Mouse (Mus musculus): Measurements from ENCODE around the gene Timp3.
"Not testable (repeated sequence)": the region's sequence is repeated elsewhere in the genome, so short reads cannot be mapped to it uniquely, and the experiment has no call there.

The Timp3 gene

GRCm38 (mm10) chr10:86346235-86346840 is 46.2 kb downstream of the Timp3 start:
- no peak for DNase-seq (ENCODE audit: low read depth, low spot score)

- no peak for DNase-seq (ENCODE audit: low read depth, low spot score)
Observed at GRCm38 (mm10) chr10:86351287-86351686, 51.1 kb downstream of the Timp3 start.

DNA sequence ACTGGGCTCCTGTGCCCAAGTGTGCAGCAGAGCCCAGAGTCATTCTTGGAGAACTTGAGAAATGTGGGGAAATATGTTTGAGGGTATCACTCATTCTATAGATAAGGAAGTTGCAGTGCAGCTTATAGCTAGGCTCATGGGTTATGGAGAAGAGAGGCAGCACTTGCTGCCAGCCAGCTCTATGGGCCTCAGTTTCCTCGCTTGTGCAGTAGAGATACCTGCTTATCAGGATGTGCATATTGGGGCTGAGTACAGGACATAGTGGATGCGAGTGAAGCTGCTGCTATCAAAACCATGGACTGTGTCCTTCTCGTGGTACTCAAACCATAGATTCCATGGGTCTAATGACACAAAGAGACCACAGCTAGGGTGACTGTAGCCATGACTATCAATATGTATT is 52.3 kb downstream of the Timp3 start:
- no peak for DNase-seq (ENCODE audit: low read depth, low spot score)

GRCm38 (mm10) chr10:86356819-86357563 is 56.8 kb downstream of the Timp3 start:
- peak; percentile 46 for DNase-seq (ENCODE audit: low read depth, low spot score)

DNA sequence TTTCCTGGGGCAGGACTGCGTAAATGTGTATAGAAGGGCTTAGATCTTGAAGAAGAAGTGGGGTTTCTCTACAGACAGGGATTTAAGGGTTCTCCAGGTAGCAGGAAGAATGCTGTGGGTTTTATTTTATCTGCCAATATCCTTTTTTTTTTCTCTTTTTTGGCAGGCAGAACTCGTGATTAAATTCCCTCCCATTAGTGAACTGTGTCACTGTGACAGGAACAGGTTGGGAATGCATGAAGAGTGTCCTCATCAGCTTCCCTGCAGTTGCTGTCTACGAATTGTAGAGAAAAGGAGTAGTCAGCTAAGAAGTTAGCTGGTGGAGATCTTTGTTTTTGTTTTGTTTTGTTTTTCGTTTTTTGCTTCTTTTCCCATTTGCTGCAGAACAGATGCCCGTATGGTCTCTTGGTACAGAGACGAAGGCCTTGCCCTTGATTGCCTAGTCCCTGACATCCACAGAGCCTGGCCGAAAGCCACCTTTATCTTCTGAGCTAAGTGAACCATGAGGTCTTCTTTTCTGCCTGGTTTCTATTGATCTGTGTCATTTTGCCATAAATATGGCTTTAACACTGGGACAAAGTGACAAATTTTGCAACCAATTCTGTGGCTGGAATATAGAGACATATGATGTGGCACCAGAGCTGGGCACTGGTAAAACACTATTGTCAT is 58.3 kb downstream of the Timp3 start:
- no peak for DNase-seq (ENCODE audit: low read depth, low spot score)

- DNase-seq (ENCODE audit: low read depth, low spot score) = no peak
Observed at GRCm38 (mm10) chr10:86359208-86359607, 59.0 kb downstream of the Timp3 start.

GRCm38 (mm10) chr10:86359699-86360098 is 59.5 kb downstream of the Timp3 start:
- no peak for DNase-seq (ENCODE audit: low read depth, low spot score)

DNA sequence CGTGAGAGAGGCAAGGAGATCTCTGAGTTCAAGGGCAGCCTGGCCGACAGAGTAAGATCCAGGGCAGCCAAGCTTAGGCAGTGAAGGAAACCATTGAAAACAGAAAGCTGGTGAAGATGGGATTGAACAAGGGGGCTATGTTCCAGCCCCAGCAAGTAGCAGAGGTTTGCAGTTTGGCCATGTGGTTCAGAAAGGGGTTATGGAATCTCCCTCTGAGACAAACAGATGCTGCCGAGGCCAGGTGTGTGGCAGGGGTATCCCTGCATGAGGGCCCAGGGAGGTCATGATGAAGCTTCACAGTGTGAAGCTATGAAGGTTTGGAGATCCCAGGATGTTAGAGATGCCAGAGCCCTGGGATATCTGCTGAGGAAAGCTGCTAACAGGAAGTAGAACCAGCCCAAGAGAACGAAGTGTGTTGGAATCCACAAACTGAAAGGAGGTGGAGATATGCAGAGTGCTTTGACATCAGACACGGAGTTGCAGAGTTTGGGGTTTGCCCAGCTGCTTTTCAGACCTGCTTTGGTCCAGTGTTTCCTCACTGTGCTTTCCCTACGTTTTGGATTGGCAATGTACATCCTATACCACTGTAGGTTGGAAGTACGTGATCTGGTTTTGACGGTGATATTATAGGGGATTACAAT is 63.6 kb downstream of the Timp3 start:
- no peak for DNase-seq (ENCODE audit: low read depth, low spot score)

- DNase-seq (ENCODE audit: low read depth, low spot score) = no peak
Observed at GRCm38 (mm10) chr10:86365632-86366092, 65.5 kb downstream of the Timp3 start.

GRCm38 (mm10) chr10:86367346-86367745 is 67.2 kb downstream of the Timp3 start:
- DNase-seq (ENCODE audit: low read depth, low spot score) = no peak

DNA sequence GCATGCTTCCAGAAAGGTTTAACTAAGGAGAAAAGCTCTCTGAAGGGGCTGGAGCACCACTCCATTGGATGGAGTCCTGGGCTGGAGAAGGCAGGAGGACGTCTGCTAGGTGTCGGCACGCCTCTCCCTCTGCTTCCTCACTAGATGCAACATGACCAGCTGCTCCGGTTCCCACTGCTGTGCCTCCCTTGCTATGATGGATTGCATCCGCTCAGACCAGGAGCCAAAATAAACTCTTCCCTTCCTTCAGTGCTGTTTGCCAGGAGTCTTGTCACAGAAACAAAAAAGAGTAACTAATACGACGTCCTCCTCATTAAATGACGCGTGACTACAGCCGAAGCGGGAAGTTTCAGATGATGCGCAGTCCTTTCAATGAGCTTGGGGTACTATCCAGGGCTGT is 68.6 kb downstream of the Timp3 start:
- no peak for DNase-seq (ENCODE audit: low read depth, low spot score)

GRCm38 (mm10) chr10:86369346-86369745 is 69.2 kb downstream of the Timp3 start:
- no peak for DNase-seq (ENCODE audit: low read depth, low spot score)

- DNase-seq (ENCODE audit: low read depth, low spot score) = no peak
Observed at GRCm38 (mm10) chr10:86371561-86371960, 71.4 kb downstream of the Timp3 start.

GRCm38 (mm10) chr10:86374061-86374460 is 73.9 kb downstream of the Timp3 start:
- no peak for DNase-seq (ENCODE audit: low read depth, low spot score)

DNA sequence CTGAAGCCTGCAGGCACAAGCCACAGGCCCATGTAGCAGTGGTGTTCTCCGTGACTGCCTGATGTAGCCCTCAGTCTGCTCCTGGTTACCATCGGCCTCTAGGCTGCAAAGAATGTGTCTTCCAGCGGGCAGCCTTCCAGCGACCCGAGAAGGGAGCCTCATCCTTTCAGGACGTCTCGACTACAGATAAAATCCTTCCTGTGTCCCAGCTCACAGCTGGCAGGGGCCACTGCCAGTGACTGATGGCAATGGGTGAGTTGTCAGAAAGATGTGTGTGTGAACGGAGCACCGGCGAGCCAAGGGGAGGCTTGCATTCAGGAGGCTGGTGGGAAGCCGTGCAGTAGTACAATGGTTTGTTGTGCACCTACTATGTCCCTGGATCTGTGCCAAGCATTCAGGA is 75.7 kb downstream of the Timp3 start:
- DNase-seq (ENCODE audit: low read depth, low spot score) = no peak

- DNase-seq (ENCODE audit: low read depth, low spot score) = no peak
Observed at GRCm38 (mm10) chr10:86376392-86377185, 76.4 kb downstream of the Timp3 start.

GRCm38 (mm10) chr10:86378803-86379202 is 78.6 kb downstream of the Timp3 start:
- not testable (repeated sequence) for DNase-seq (ENCODE audit: low read depth, low spot score)

DNA sequence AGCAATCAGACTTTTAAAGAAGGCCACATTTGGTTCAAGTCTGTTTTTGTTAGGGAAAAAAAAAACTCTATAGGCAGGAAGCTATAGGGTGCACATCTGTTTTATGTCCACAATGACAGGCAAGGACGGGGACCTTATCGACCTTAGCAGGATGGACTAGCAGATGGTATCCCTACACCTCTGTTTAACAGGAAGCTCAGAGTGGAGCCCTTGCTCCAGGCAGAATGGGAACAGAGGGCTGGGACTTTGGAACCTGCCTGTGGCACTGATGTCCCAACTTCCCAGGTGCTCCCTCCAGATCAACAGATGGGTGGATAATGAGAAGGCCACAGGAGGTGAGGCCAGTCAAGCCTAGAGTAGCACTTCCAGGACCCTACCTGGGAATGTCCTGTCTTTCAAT is 80.5 kb downstream of the Timp3 start:
- no peak for DNase-seq (ENCODE audit: low read depth, low spot score)

DNA sequence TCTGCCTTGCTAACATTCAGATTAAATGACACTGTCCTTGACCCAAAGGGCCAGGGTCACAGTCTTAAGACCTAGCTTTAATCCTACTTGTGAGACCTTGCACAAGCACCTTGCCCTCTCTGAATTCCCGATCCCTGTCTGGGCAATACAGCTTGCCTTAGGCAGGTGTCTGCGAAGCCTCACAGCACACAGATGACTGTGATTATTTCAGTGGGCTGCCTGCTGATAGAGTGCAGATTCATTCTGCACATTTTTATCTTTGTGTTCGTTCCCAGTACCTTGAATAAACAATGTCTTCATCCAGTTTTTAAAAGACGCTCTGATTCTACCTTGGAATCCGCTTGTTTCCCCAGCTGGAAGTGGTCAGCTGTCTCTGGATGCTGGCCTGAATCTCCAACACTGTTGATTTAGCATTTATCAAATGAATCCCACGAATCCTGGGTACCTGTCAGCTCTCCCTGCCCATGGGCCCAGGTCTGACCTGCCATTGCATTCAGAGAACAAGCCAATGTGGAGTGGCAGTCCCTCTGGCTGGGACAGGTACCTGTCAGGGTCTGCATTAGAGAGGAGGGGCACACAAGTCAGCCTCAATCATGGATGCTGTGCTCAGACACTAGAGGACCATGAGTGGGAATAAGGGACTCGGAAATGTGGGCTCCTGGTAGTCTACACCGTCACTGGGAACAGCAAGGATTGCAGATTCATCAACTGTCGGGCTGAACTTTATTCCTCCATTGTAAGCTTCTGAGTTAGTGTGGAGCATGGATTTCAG is 81.2 kb downstream of the Timp3 start:
- DNase-seq (ENCODE audit: low read depth, low spot score) = no peak

- no peak for DNase-seq (ENCODE audit: low read depth, low spot score)
Observed at GRCm38 (mm10) chr10:86381922-86382260, 81.7 kb downstream of the Timp3 start.

DNA sequence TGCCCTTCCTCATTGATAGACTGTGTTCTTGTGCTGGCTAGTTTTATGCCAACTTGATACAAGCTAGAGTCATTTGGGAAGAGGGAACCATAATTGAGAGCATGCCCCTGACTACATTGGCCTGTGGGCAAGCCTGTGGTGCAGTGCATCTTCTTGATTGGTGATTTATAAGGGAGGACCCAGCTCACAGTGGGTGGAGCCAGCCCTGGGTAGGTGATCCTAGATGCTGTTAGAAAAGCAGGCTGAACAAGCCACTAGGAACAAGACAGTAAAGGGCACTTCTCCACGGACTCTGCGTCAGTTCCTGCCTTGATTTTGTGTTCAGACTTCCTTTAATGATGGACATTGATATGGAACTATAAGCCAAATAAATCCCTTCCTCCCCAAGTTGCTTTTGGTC is 84.5 kb downstream of the Timp3 start:
- no peak for DNase-seq (ENCODE audit: low read depth, low spot score)

All from A20 (cell line).